Mouse (Mus musculus) brain, adult 2 months (tissue): ENCODE measurements around the gene Bcorl1.
A peak's percentile ranks its signal among the peaks of the same experiment; 100 is the strongest.

Experiments used
- DNase-seq: peaks from one replicate; pipeline ENCODE4 v3.0.0; 2011; ENCODE audit warnings: low read depth, low spot score

Gene Bcorl1

GRCm38 (mm10) chrX:48341141-48341540, at the start of gene Bcorl1:
TSS of gene Bcorl1 (plus strand) at chrX:48341358.
- DNase-seq: peak; percentile 22

GRCm38 (mm10) chrX:48291413-48291812, 49.7 kb upstream of the Bcorl1 start:
- DNase-seq: no peak

- DNase-seq: no peak
Observed at GRCm38 (mm10) chrX:48305356-48305755, 35.8 kb upstream of the Bcorl1 start.

GRCm38 (mm10) chrX:48310706-48311517, 30.2 kb upstream of the Bcorl1 start:
- DNase-seq: no peak

- DNase-seq: no peak
Observed at GRCm38 (mm10) chrX:48311727-48312126, 29.4 kb upstream of the Bcorl1 start.

- peak; percentile 81 for DNase-seq
Observed at GRCm38 (mm10) chrX:48314530-48315079, 26.6 kb upstream of the Bcorl1 start.

GRCm38 (mm10) chrX:48317444-48317843, 23.7 kb upstream of the Bcorl1 start:
- no peak for DNase-seq

- DNase-seq: no peak
Observed at GRCm38 (mm10) chrX:48318194-48318593, 23.0 kb upstream of the Bcorl1 start.

GRCm38 (mm10) chrX:48340441-48341049, 613 bp upstream of the Bcorl1 start:
- DNase-seq: no peak

- DNase-seq: peak; percentile 16
Observed at GRCm38 (mm10) chrX:48341621-48342161, 533 bp downstream of the Bcorl1 start.

- no peak for DNase-seq
Observed at GRCm38 (mm10) chrX:48342731-48343130, 1.6 kb downstream of the Bcorl1 start.

- DNase-seq: peak; percentile 98
Observed at GRCm38 (mm10) chrX:48343461-48343952, 2.3 kb downstream of the Bcorl1 start.

GRCm38 (mm10) chrX:48343966-48344642, 2.9 kb downstream of the Bcorl1 start:
- no peak for DNase-seq

- DNase-seq: no peak
Observed at GRCm38 (mm10) chrX:48344643-48345384, 3.7 kb downstream of the Bcorl1 start.

- no peak for DNase-seq
Observed at GRCm38 (mm10) chrX:48345385-48345932, 4.3 kb downstream of the Bcorl1 start.

GRCm38 (mm10) chrX:48355346-48355745, 14.2 kb downstream of the Bcorl1 start:
- no peak for DNase-seq

GRCm38 (mm10) chrX:48365836-48366577, 24.8 kb downstream of the Bcorl1 start:
- DNase-seq: no peak

GRCm38 (mm10) chrX:48367841-48368240, 26.7 kb downstream of the Bcorl1 start:
- no peak for DNase-seq

GRCm38 (mm10) chrX:48383643-48384042, 42.5 kb downstream of the Bcorl1 start:
- DNase-seq: peak; percentile 17

- DNase-seq: no peak
Observed at GRCm38 (mm10) chrX:48385927-48386326, 44.8 kb downstream of the Bcorl1 start.
